Mouse (Mus musculus): ENCODE measurements at regions not wholly inside any gene's neighbourhood (a gene's known extent, or its start where the extent isn't known, plus 50 kb on each side); places are given as distances from the start of the nearest gene placed in this dataset.

DNA sequence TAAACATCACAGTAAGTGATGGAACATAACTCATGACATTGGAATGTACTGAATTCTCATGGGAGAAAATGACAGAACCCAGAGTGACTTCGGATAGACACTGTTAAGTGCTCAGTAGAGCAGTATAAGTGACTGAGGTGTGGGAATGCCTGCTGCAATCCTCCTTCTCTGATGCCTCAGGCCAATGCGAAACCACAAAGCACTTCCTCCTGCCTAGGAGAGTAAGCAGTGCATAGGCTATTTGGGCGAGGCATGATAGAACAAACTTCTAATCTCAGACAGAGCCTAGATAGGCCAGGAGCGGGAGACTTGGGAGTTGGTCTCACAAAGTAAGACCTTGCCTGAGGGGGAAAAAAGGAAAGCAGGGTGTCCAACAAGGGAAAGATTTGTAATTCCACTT is 190.6 kb upstream of the Olfr1324 start:
- TF ChIP-seq CTCF (IDR thresholded peaks at IDR 0.05) (no peak), EP300 (IDR thresholded peaks at IDR 0.05) (no peak)
